Mouse (Mus musculus) myocyte (in vitro differentiated cells): Measurements from ENCODE around the gene Cd160. TPM values are rescaled to one million over a fixed set of nuclear protein-coding genes. Genes with fewer than 3 reads are reported as not detected.

Source experiments
- H3K27me3 ChIP-seq: one replicate; pipeline ENCODE4 v1.6.1; 2011; ENCODE audit not compliant: control insufficient read depth, insufficient read depth, insufficient read length
- H3K36me3 ChIP-seq: one replicate; pipeline ENCODE4 v1.6.1; 2011; ENCODE audit not compliant: control insufficient read depth, insufficient read depth
- H3K4me2 ChIP-seq: one replicate; pipeline ENCODE4 v1.6.1; 2011; ENCODE audit warnings: low read depth, control low read depth
- H3K4me3 ChIP-seq: one replicate; pipeline ENCODE4 v1.5.1; 2011; ENCODE audit warnings: mild to moderate bottlenecking, control low read depth, moderate library complexity
- H3K79me2 ChIP-seq: one replicate; pipeline ENCODE4 v1.6.1; 2011; ENCODE audit not compliant: control insufficient read depth, insufficient read depth
- H3ac ChIP-seq: one replicate; pipeline ENCODE4 v1.6.1; 2011; ENCODE audit not compliant: control insufficient read depth, insufficient read length
- CEBPB ChIP-seq: IDR thresholded peaks from 2 replicates; pipeline ENCODE4 v1.6.1; 2011; ENCODE audit warnings: mild to moderate bottlenecking, moderate library complexity; ENCODE audit not compliant: poor library complexity, insufficient read depth, severe bottlenecking
- E2F4 ChIP-seq: IDR thresholded peaks from one replicate; pipeline ENCODE4 v1.6.1; 2011; ENCODE audit warnings: mild to moderate bottlenecking, control low read depth, moderate library complexity; ENCODE audit not compliant: insufficient read depth
- MAX ChIP-seq: IDR thresholded peaks from one replicate; pipeline ENCODE4 v1.6.1; 2011; ENCODE audit warnings: low read depth, mild to moderate bottlenecking, control low read depth
- MYOD1 ChIP-seq, 3 experiments: IDR thresholded peaks; one replicate each; pipeline ENCODE4 v1.6.1; 2011; ENCODE audit warnings: control low read depth in 2 of 3, low read depth in 2 of 3, mild to moderate bottlenecking in 2 of 3, moderate library complexity in 1 of 3; ENCODE audit not compliant: insufficient read length in 2 of 3, control insufficient read depth in 1 of 3
- MYOG ChIP-seq, 3 experiments: IDR thresholded peaks; one replicate each; pipeline ENCODE4 v1.6.1; 2011; ENCODE audit warnings: control low read depth in 2 of 3, low read depth in 2 of 3, mild to moderate bottlenecking in 2 of 3; ENCODE audit not compliant: insufficient read length in 2 of 3, control insufficient read depth in 1 of 3, insufficient read depth in 1 of 3
- POLR2A ChIP-seq: IDR thresholded peaks from one replicate; pipeline ENCODE4 v1.6.1; 2011; ENCODE audit warnings: low read depth, mild to moderate bottlenecking, control low read depth, moderate library complexity; ENCODE audit not compliant: insufficient read length
- POLR2AphosphoS2 ChIP-seq: IDR thresholded peaks from one replicate; pipeline ENCODE4 v1.6.1; 2011; ENCODE audit warnings: low read depth, control low read depth; ENCODE audit not compliant: insufficient read length
- REST ChIP-seq: IDR thresholded peaks from one replicate; pipeline ENCODE4 v1.6.1; 2011; ENCODE audit warnings: mild to moderate bottlenecking, control low read depth, moderate library complexity; ENCODE audit not compliant: insufficient read depth, insufficient read length
- SRF ChIP-seq: IDR thresholded peaks from one replicate; pipeline ENCODE4 v1.6.1; 2011; ENCODE audit warnings: low read depth; ENCODE audit not compliant: control insufficient read depth, insufficient read length
- TCF12 ChIP-seq: IDR thresholded peaks from one replicate; pipeline ENCODE4 v1.6.1; 2011; ENCODE audit warnings: mild to moderate bottlenecking, control low read depth; ENCODE audit not compliant: poor library complexity, insufficient read depth, severe bottlenecking
- TCF3 ChIP-seq: IDR thresholded peaks from one replicate; pipeline ENCODE4 v1.6.1; 2011; ENCODE audit warnings: low read depth, control low read depth; ENCODE audit not compliant: insufficient read length
- USF1 ChIP-seq: IDR thresholded peaks from one replicate; pipeline ENCODE4 v1.6.1; 2011; ENCODE audit warnings: low read depth, mild to moderate bottlenecking, control low read depth, moderate library complexity
- polyA plus RNA-seq: library from polyadenylated mRNA; unstranded; fragments of >200 nt; fragmentation: generic; extraction: Trizol; gene quantifications from one replicate; pipeline ENCODE4 v1.2.1, GENCODE M21; 2012; ENCODE audit warnings: missing spikeins

The Cd160 gene
- polyA plus RNA-seq, 1 experiment = 0.06 TPM

DNA sequence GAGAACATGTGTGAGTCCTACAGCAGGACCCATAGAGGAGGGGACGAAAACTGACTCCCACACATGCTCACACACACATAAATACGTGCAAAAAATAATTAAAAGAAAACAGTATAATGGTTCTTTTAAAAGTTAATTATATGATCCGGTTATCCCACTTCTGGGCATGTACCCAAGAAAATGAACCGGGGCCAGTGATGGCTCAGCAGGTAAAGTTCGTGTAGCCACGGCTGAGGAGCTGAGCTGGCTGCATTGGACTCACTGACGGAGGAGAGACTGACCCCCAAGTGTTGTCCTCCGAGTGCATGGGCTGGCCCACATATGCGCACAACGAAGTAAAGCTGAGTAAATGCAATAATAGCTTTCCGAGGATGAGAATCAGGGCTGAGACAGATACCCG lies 4.5 kb downstream of the Cd160 start:
- H3K27me3 ChIP-seq = peaks cover 10% of the 10 kb centered on the region
- no peaks in the 10 kb centered on the region for H3K36me3 ChIP-seq
- H3K4me3 ChIP-seq = no peak overlapping the region
- no peak overlapping the region for H3K4me2 ChIP-seq
- H3ac ChIP-seq = no peak overlapping the region
- no peaks in the 10 kb centered on the region for H3K79me2 ChIP-seq
- TF ChIP-seq CEBPB (no peak), TCF3 (no peak), USF1 (no peak), POLR2AphosphoS2 (no peak), MYOD1 (IDR thresholded peaks at IDR 0.05; ENCODE audit: control insufficient read depth in 1 of 3, insufficient read length in 2 of 3, low read depth in 2 of 3) (no peak), TCF12 (no peak), MAX (no peak), E2F4 (no peak), SRF (no peak), MYOG (IDR thresholded peaks at IDR 0.05; ENCODE audit: control insufficient read depth in 1 of 3, insufficient read depth in 1 of 3, insufficient read length in 2 of 3, low read depth in 2 of 3) (no peak), POLR2A (no peak), REST (no peak)

DNA sequence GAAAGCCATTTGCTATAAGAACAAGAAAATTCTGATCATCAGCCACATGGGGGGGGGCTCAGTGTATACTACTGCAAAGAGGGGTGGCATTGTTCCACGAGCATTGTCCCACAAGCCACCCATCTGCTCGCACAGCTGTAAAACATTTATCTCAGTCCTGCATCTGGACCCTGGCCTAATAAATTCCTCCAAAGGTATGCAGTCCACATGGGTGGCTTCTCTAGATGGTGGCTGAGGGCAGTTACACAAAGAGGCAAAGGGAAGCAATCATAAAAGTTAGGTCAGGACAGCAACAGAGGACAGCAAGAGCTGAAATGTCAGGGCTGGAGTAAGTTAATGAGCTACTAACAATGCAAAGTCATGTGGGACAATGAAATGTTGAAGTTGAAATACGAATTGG lies 5.5 kb downstream of the Cd160 start:
- Histone ChIP-seq H3K4me3 (no peak overlapping the region), H3K36me3 (no peaks in the 10 kb centered on the region), H3K4me2 (no peak overlapping the region), H3K79me2 (no peaks in the 10 kb centered on the region), H3K27me3 (peaks cover 8% of the 10 kb centered on the region), H3ac (no peak overlapping the region)
- TF ChIP-seq REST (no peak), TCF12 (no peak)

GRCm38 (mm10) chr3:96821581-96821980 lies 7.6 kb downstream of the Cd160 start:
- Histone ChIP-seq H3ac (no peak overlapping the region), H3K4me2 (no peak overlapping the region), H3K36me3 (no peaks in the 10 kb centered on the region), H3K79me2 (no peaks in the 10 kb centered on the region), H3K27me3 (peaks cover 8% of the 10 kb centered on the region), H3K4me3 (no peak overlapping the region)
- TF ChIP-seq TCF12 = no peak
- TF ChIP-seq POLR2A = no peak
- no peak for TF ChIP-seq REST
- TF ChIP-seq MYOD1 (IDR thresholded peaks at IDR 0.05; ENCODE audit: control insufficient read depth in 1 of 3, insufficient read length in 2 of 3, low read depth in 2 of 3) = no peak
- no peak for TF ChIP-seq CEBPB
- no peak for TF ChIP-seq E2F4
- no peak for TF ChIP-seq TCF3
- no peak for TF ChIP-seq USF1
- TF ChIP-seq MAX = no peak
- TF ChIP-seq MYOG (IDR thresholded peaks at IDR 0.05; ENCODE audit: control insufficient read depth in 1 of 3, insufficient read depth in 1 of 3, insufficient read length in 2 of 3, low read depth in 2 of 3) = no peak

DNA sequence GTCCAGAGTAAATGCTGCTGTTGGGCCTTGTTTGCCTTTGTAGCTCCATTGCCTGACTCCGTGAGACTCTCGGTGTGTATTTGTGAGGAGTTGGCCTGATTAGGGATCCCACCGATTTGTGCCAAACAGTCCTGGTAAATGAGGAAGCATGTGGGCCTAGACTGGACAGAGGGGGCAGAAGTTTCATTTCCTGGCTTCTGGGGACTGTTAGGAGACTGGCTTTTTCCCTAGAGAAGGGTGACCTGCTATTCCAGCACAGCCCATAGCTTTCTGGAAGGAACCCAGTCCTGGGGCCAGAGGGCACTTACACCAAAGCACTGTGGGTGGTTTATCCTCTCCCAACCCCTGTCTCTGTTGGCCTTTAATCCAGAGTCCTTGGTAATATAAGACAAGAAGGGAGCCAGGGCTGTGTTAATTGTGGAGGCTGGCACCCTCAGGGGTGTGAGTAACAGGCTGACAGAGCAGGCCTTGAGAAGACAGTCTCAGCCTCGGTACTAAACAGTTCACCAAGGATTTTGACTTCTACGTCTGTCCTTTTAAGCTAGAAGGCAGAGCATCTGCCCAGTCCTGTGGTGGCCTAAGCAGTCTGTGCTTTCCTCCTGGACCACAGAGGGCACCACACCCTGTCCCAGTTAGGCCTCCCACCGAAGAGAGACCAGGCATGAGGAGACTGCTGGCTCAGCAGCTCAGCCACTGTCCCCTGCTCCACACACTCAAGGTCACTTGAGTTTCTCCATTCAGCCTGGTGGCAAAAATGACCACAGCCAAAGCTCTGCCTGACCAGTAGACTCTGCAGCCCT lies 8.8 kb downstream of the Cd160 start:
- Histone ChIP-seq H3K27me3 (peaks cover 8% of the 10 kb centered on the region), H3K4me2 (no peak overlapping the region), H3K4me3 (no peak overlapping the region), H3K79me2 (no peaks in the 10 kb centered on the region), H3ac (no peak overlapping the region), H3K36me3 (no peaks in the 10 kb centered on the region)
- TF ChIP-seq REST = no peak
- no peak for TF ChIP-seq USF1
- no peak for TF ChIP-seq SRF
- no peak for TF ChIP-seq MYOG (IDR thresholded peaks at IDR 0.05; ENCODE audit: control insufficient read depth in 1 of 3, insufficient read depth in 1 of 3, insufficient read length in 2 of 3, low read depth in 2 of 3)
- no peak for TF ChIP-seq MAX

- Histone ChIP-seq H3K4me3 (no peak overlapping the region), H3K36me3 (no peaks in the 10 kb centered on the region), H3K79me2 (no peaks in the 10 kb centered on the region), H3K4me2 (no peak overlapping the region), H3ac (no peak overlapping the region), H3K27me3 (no peaks in the 10 kb centered on the region)
- TF ChIP-seq POLR2AphosphoS2 = no peak
- no peak for TF ChIP-seq MYOD1 (IDR thresholded peaks at IDR 0.05; ENCODE audit: control insufficient read depth in 1 of 3, insufficient read length in 2 of 3, low read depth in 2 of 3)
- TF ChIP-seq USF1 = no peak
- no peak for TF ChIP-seq POLR2A
- no peak for TF ChIP-seq REST
- TF ChIP-seq E2F4 = no peak
- no peak for TF ChIP-seq TCF3
- TF ChIP-seq CEBPB = no peak
- no peak for TF ChIP-seq MAX
- no peak for TF ChIP-seq MYOG (IDR thresholded peaks at IDR 0.05; ENCODE audit: control insufficient read depth in 1 of 3, insufficient read depth in 1 of 3, insufficient read length in 2 of 3, low read depth in 2 of 3)
- TF ChIP-seq SRF = no peak
- no peak for TF ChIP-seq TCF12
These were observed 14.8 kb downstream of the Cd160 start for GRCm38 (mm10) chr3:96814342-96814741.
